Mouse (Mus musculus): ENCODE results near the gene Kntc1. TPM values are rescaled to one million over a fixed set of nuclear protein-coding genes. Genes with fewer than 3 reads are reported as not detected.
A peak's percentile ranks its signal among the peaks of the same experiment; 100 is the strongest.
"Not testable (repeated sequence)": the region's sequence is repeated elsewhere in the genome, so short reads cannot be mapped to it uniquely, and the experiment has no call there.

Gene Kntc1
- total RNA-seq (2021) = 1 to 10 TPM in 1 of 2 experiments, under 1 TPM in 1; 0.68 to 1.1 TPM
- long read RNA-seq, experiment 1 = 0 reads
- long read RNA-seq, experiment 2 = 0 reads

DNA sequence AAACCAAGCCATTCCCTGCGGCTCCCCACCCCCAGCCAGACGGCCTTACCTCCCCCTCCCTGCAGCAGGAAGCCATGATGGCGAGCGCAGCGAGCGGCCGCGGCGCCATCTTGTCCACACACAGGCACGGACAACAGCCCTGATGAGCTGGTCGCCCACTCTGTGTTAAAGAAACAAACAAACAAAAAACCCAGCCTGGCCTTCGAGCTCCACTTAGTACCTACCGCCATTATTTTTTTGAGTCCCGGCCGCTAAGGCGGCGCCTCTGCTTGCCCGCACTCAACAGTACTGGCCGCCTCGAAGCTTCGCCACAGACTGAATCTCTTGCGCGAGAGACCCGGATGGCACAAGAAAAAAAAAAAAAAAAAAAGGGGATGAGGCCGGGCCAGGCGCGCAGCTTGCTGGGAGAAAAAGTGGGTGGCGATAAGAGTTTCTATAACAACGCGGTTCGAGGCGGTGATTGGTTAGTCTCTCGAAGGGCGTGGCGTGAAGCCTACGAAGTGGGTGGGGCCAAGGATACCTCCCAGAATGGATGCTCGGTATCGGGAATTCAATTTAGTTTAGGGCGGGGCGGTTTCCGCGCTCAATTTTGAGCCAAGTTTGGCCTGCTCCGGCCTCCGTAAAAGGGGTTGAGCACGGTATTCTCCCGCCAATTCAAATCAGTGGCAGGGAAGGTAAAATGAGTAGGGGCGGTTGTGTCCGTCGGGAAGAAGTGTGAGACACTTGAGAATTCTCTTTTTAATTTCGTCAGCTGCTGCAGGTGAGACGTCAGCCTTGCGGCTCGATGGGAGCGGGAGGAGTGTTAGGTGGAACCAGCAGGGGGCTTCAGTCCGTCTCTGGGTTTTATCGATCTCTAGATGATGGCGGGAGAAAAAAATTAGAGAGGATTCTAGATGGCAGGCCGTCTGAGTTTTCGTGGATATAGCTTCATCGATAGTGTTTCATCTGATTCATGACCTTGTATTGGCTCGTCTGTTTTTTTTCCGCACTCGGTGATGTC is at the start of gene Kntc1, which contains the start of gene Rsrc2:
Kntc1 (plus strand) TSS at position 652 of the 1,000 bp plus-strand sequence.
Rsrc2 (minus strand) TSS at position 350 of the 1,000 bp plus-strand sequence.
- peak within 1 kb of the TSS; percentile 64 for H3K4me3 ChIP-seq
- peak; percentile 98 to 99 for DNase-seq (ENCODE audit: extremely low spot score in 1 of 2, low spot score in 2 of 2)
- intact Hi-C loops (cut with DNase I) = loop anchor here (1.0 to 10.0 kb wide), 3 partner anchors 73 to 325 kb away; partner anchors contain the start of gene Denr
- peak within 1 kb of the TSS; percentile 98 for H3K27ac ChIP-seq
- peak; percentile 37 for TF ChIP-seq CTCF (IDR thresholded peaks at IDR 0.05)

DNA sequence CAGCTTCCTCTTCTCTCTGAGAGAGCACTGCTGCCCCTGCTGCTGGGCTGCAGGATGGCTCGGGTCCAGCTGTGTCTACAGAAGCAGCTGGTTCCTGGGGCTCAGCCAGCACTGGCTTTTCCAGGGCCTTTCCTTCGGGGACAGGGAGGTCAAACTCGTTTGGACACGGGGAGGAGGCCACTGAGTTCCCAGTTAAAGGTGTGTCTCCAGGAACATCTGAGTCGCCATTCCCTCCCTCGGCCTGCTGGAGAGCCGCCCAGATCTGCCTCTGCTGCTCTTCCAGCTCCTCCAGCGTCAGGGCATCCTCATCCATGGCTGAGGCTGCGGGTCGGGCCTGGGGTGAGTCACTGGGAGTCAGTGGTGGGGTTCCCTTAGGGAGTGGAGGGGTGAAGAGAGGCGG is 48.9 kb upstream of the Kntc1 start:
- Histone ChIP-seq H3K27ac (0 out of 2 replicates have a peak overlapping the region, but pooled peaks have one; percentile 15), H3K4me3 (no peak overlapping the region)
- DNase-seq (ENCODE audit: extremely low spot score in 1 of 2, low spot score in 2 of 2) = peak; percentile 33
- intact Hi-C loops (cut with DNase I) = no loop called here
- peak; percentile 16 for TF ChIP-seq CTCF (IDR thresholded peaks at IDR 0.05)

DNA sequence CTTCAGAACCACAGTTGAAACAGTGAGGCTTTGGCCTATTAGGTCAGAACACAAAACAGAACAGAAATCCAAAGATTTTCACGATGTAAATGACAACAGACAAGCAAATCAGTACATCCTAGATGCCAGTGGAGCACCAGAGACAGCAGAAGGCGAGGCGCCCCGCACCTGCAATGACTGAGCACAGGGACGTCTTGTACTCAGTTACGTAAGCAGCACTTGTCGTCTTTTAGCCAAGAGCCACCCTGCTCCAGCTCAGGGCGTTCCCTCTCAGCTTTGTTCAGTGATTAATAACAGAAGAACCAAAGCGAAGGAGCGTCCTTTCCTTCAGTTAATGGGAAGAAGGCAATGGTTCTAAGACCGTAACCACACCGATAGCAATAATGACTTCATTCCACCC is 40.9 kb upstream of the Kntc1 start:
- Histone ChIP-seq H3K27ac (no peak overlapping the region), H3K4me3 (no peak overlapping the region)
- no peak for DNase-seq (ENCODE audit: extremely low spot score in 1 of 2, low spot score in 2 of 2)
- no peak for TF ChIP-seq CTCF (IDR thresholded peaks at IDR 0.05)
- intact Hi-C loops (cut with DNase I) = no loop called here

DNA sequence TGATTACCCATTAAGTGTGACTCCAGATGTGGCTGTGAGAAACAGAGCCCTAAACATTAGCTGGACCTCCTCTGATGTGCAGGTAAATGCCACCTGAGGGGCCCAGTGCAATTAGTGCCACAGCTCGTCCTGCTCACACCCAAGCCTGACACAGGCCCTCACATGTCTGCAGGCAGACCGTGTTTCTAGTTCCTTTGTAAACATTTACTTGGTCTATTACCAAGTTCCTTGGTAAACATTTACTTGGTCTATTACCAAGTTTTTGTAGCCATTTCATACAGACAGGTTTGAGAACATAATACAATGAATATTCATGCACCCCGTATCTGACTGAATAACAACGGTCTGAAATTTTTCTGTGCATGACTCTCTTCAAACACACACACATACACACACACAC is 39.9 kb upstream of the Kntc1 start:
- TF ChIP-seq CTCF (IDR thresholded peaks at IDR 0.05) = no peak
- H3K4me3 ChIP-seq = no peak overlapping the region
- DNase-seq (ENCODE audit: extremely low spot score in 1 of 2, low spot score in 2 of 2) = no peak
- H3K27ac ChIP-seq = no peak overlapping the region
- intact Hi-C loops (cut with DNase I) = no loop called here

DNA sequence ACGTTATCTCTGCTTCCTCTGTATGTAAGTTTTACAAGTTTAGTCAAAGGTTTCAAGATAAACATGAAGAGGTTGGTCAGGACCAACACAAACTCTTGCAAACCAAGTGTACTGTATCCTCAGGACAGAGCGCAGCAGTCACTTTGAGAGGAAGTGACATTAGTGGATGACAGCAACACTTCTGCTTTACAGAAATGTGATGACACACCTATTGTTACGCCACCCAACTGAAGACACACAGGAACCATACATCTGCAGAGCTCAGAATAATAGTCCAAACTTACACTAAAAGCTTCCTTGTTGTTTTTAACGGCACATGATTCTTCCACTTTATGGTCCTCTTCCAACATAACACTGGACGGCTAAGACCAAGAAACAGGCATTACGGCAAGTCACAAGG is 35.7 kb upstream of the Kntc1 start:
- Histone ChIP-seq H3K4me3 (no peak overlapping the region), H3K27ac (no peak overlapping the region)
- intact Hi-C loops (cut with DNase I) = no loop called here
- no peak for TF ChIP-seq CTCF (IDR thresholded peaks at IDR 0.05)
- no peak for DNase-seq (ENCODE audit: extremely low spot score in 1 of 2, low spot score in 2 of 2)

DNA sequence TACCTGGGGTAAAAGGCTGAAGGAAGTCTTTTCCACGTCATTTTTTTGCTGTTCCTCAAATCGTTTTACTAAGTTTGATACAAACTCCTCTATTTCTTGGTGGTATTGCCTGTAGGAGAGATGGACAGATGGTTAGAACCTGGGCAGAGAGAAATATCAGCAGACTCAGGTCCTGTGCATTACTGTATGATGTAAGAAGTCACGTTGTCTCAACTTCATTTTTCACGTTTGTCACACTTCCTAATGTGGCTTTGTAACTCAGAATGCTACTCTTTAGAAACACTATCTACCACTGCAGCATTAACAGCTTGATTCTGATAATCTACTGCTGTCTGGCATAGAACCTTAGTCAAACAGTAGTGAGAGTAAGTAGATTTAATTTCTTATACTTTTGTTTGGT is 34.9 kb upstream of the Kntc1 start:
- intact Hi-C loops (cut with DNase I) = no loop called here
- DNase-seq (ENCODE audit: extremely low spot score in 1 of 2, low spot score in 2 of 2) = no peak
- no peak for TF ChIP-seq CTCF (IDR thresholded peaks at IDR 0.05)
- H3K27ac ChIP-seq = no peak overlapping the region
- H3K4me3 ChIP-seq = no peak overlapping the region

DNA sequence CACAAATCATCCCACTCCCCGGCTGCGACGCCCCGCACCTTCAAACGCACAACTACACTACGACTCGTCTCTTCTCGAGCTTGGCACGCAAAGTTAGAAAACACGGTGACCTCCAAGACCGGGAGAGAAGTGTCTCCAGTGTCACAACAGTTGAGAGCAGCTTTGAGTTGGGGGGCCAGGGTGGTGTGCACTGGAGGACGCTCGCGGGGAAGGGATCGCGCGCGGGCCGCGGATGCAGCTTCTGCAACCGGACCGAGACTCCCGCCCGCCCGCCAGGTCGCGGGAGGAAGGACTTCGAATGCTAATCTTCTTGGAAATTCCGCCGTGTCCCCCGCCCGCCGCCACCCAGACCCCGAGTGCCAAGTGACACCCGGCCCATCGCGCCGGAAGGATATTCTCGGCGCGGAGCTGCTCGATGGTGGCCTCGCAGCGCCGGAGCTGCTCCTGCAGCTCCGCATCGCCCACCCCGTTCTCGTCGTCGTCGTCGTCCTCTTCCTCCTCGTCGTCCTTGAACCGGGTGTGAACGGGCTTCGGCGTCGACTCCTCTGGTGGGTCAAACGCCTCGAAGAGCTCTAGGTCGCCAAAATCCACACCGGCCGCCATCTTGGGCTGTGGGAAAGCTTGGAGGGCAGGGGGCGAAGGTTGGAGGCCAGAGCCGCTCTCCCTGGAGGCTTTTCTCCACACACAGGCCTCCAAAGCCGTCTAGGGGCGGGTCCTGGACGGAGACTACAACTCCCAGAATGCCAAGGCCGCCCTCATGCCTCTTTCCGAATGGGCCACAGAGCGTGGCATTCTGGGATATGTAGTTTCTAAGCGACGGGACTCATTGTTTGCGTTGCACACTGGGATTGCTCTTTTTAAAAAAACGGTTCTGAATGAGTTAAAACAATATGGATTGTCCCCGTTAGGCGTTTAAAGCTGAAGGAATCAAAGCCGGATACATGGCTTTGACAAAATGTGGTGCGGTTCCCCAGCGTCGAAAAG is 28.9 kb upstream of the Kntc1 start, which contains the start of gene Zcchc8:
Zcchc8 (minus strand) TSS at position 773 of the 984 bp plus-strand sequence.
- peak within 1 kb of the TSS; percentile 55 for H3K4me3 ChIP-seq
- H3K27ac ChIP-seq = peak within 1 kb of the TSS; percentile 90
- no peak for TF ChIP-seq CTCF (IDR thresholded peaks at IDR 0.05)
- intact Hi-C loops (cut with DNase I) = loop anchor here (1.0 kb wide), 1 partner anchor 187 kb away; the partner anchor contains the start of gene Denr
- DNase-seq (ENCODE audit: extremely low spot score in 1 of 2, low spot score in 2 of 2) = peak; percentile 94 to 95

DNA sequence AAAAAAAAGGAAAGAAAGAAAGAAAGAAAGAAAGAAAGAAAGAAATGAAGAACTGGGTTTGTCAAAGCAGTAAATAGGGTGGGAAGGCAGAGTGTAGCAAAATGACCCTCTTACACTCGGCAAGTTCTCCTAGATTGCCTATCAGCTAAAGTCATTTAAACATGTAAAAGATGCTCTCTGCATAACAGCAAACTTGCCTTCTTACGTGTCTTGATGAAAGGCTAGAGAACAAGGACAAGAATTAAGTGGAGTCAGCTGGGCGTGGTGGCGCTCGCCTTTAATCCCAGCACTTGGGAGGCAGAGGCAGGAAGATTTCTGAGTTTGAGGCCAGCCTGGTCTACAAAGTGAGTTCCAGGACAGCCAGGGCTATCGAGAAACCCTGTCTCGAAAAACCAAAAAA is 25.7 kb upstream of the Kntc1 start:
- DNase-seq (ENCODE audit: extremely low spot score in 1 of 2, low spot score in 2 of 2); H3K27ac ChIP-seq; H3K4me3 ChIP-seq; intact Hi-C loops (cut with DNase I): not testable (repeated sequence)

DNA sequence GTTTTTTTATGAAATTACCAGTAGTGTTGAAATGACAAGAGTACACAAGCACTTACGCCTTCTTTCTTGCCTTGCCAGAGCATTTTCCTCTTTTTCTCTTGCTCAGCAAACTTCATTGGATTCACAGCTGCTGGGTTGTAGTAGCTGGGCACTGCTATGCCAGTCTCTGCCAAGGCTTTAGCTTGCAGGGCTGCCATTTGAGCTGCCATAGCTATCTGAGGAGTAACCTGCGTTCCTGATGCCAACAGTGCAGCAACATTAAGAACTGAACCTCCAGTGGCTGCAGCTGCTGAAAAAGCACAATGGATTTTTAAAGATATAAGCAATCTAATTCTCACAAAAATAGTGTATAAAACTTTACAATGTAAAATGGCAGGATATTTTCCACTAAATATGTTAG is 18.5 kb upstream of the Kntc1 start:
- Histone ChIP-seq H3K4me3 (no peak overlapping the region), H3K27ac (no peak overlapping the region)
- no peak for TF ChIP-seq CTCF (IDR thresholded peaks at IDR 0.05)
- intact Hi-C loops (cut with DNase I) = no loop called here
- DNase-seq (ENCODE audit: extremely low spot score in 1 of 2, low spot score in 2 of 2) = no peak

DNA sequence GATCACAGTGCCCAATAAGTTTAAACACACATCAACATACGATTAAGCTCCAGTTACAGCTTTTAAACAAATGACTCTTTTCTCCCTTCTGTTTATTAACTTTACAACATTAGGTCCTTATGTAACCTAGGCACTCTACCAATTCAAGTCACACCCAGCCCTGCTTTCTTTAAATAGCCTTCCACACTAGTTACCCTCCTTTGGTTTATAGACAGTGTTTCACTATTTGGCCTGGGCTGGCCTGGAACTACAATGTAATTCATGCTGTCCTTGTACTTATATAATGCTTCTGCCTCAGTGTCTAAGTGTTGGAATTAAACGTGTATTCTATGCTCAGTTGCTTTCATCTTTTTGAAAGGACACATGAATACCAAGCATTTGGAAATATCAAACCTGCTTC is 5.2 kb upstream of the Kntc1 start:
- H3K4me3 ChIP-seq = no peak overlapping the region
- DNase-seq (ENCODE audit: extremely low spot score in 1 of 2, low spot score in 2 of 2) = no peak
- no peak for TF ChIP-seq CTCF (IDR thresholded peaks at IDR 0.05)
- intact Hi-C loops (cut with DNase I) = loop anchor here (10.0 kb wide), 1 partner anchor 330 kb away; no protein-coding TSS in a partner anchor
- H3K27ac ChIP-seq = no peak overlapping the region

DNA sequence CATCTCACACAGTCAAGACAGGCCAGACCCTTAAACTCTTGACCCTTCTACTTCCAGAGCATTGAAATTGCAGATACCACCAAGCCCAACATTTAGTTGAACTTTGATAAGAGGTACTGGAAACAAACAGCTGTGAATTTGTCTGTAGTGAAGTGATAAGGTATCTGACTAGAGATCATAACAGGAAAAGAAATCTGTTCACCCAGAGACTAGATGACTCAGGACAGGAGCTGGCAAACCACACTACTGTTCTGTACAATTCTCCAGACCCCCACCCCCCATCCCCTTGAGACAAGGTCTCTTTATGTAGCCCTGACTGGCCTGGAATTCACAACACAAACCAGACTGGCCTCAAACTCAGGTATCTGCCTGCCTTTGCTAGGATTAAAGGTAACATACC is 3.3 kb upstream of the Kntc1 start:
- DNase-seq (ENCODE audit: extremely low spot score in 1 of 2, low spot score in 2 of 2) = no peak
- Histone ChIP-seq H3K27ac (no peak overlapping the region), H3K4me3 (no peak overlapping the region)
- no peak for TF ChIP-seq CTCF (IDR thresholded peaks at IDR 0.05)
- intact Hi-C loops (cut with DNase I) = loop anchor here (5.0 to 10.0 kb wide), 2 partner anchors 76 to 329 kb away; no protein-coding TSS in a partner anchor

Measured in left cerebral cortex, adult 2 months (tissue).